Comparison of ENCODE assay signal across 18 mouse cellular contexts in genomic region chr19:25324265-25324664, GRCm38 (mm10).
DNase-seq lines count a peak whose midpoint lies in the region; ATAC-seq and TF ChIP-seq lines count a peak whose summit lies in the region.
"Had no signal": no experiment of that assay in that cellular context is flagged by ENCODE, and none has a peak within 500 bp of the region (broad histone marks: within the 10 kb centered on the region; RNA-seq: fewer than 3 reads in every experiment).

No protein-coding gene starts in this region.

- no peaks in the 10 kb centered on the region for H3K79me2 ChIP-seq in heart, adult 2 months (replicated peaks; ENCODE audit: control insufficient read depth, insufficient read depth, low read length)

- no peak for TF ChIP-seq EP300 in heart, adult 2 months (IDR thresholded peaks at IDR 0.05; ENCODE audit: insufficient read depth, low read depth, low read length)

- peak; percentile 32 for DNase-seq in heart, postnatal 4 days
- DNase-seq in heart, adult 2 months: no peak
- peak; percentile 61 for DNase-seq in left cerebral cortex, postnatal 4 days
- no peak for DNase-seq in left cerebral cortex, adult 18-20 months (ENCODE audit: low spot score in 2 of 2)
- peak; percentile 79 for DNase-seq in testis, postnatal 10 days (ENCODE audit: low spot score)
- DNase-seq in testis, postnatal 14 days (ENCODE audit: low spot score): no peak
- DNase-seq: cerebellum, adult 2 months; heart, adult 18-20 months; heart, postnatal 36 days; layer of hippocampus, postnatal 36 days; lung, postnatal 4 days; right cerebral cortex, adult 18-20 months had no signal

- H3K9me3 ChIP-seq in midbrain, embryonic 13.5 days: no peaks in the 10 kb centered on the region
- H3K9me3 ChIP-seq: forebrain, embryonic 12.5 days; limb, embryonic 15.5 days; liver, embryonic 15.5 days had no signal

- no peak overlapping the region for H3K4me2 ChIP-seq in midbrain, embryonic 13.5 days (replicated peaks)
- H3K4me2 ChIP-seq: forebrain, embryonic 12.5 days; limb, embryonic 15.5 days; liver, embryonic 15.5 days had no signal

- no peaks in the 10 kb centered on the region for H3K27me3 ChIP-seq in heart, adult 2 months (ENCODE audit: control insufficient read depth, insufficient read depth, low read length)
- no peaks in the 10 kb centered on the region for H3K27me3 ChIP-seq in midbrain, embryonic 13.5 days
- H3K27me3 ChIP-seq: forebrain, embryonic 12.5 days; limb, embryonic 15.5 days; liver, embryonic 15.5 days had no signal

- TF ChIP-seq POLR2A in heart, adult 2 months (IDR thresholded peaks at IDR 0.05; ENCODE audit: insufficient read depth, low read depth, low read length): no peak

- TF ChIP-seq CTCF in heart, adult 2 months (IDR thresholded peaks at IDR 0.05): no peak

- no peaks in the 10 kb centered on the region for H3K4me1 ChIP-seq in heart, adult 2 months (ENCODE audit: control insufficient read depth, insufficient read depth, low read length)
- 0 out of 2 replicates have a peak, but pooled peaks cover 3% of the 10 kb centered on the region for H3K4me1 ChIP-seq in midbrain, embryonic 13.5 days (replicated peaks)
- H3K4me1 ChIP-seq: liver, embryonic 15.5 days had no signal

- H3K4me3 ChIP-seq in heart, adult 2 months: no peak overlapping the region
- no peak overlapping the region for H3K4me3 ChIP-seq in midbrain, embryonic 13.5 days (replicated peaks)
- H3K4me3 ChIP-seq: forebrain, embryonic 12.5 days; layer of hippocampus, adult 2 months; limb, embryonic 15.5 days; liver, embryonic 15.5 days had no signal

- 56% methylated on average over 7 of the region's 7 CpGs for WGBS in heart, adult 2 months
- 88% methylated on average over 7 of the region's 7 CpGs for WGBS in midbrain, embryonic 13.5 days

- intact Hi-C loops in heart, adult 2 months (cut with DNase I): no loop called here
- intact Hi-C loops in left cerebral cortex, postnatal 4 days (cut with DNase I): no loop called here

- H3K9ac ChIP-seq in heart, adult 2 months (ENCODE audit: low read depth, low read length): no peak overlapping the region
- H3K9ac ChIP-seq in midbrain, embryonic 13.5 days (replicated peaks): no peak overlapping the region
- H3K9ac ChIP-seq: forebrain, embryonic 12.5 days; limb, embryonic 15.5 days; liver, embryonic 15.5 days had no signal

- no peak overlapping the region for H3K27ac ChIP-seq in heart, adult 2 months
- H3K27ac ChIP-seq in midbrain, embryonic 13.5 days: no peak overlapping the region
- H3K27ac ChIP-seq: forebrain, embryonic 12.5 days; limb, embryonic 15.5 days; liver, embryonic 15.5 days had no signal

- no peak for ATAC-seq in midbrain, embryonic 13.5 days
- ATAC-seq: intestine, postnatal 0 days had no signal

- H3K36me3 ChIP-seq in heart, adult 2 months (ENCODE audit: control insufficient read depth, insufficient read depth, low read length): no peaks in the 10 kb centered on the region
- H3K36me3 ChIP-seq in midbrain, embryonic 13.5 days: no peaks in the 10 kb centered on the region
- H3K36me3 ChIP-seq: forebrain, embryonic 12.5 days; limb, embryonic 15.5 days; liver, embryonic 15.5 days had no signal

Comparison
In these comparisons a context has a peak if more than half of its experiments do, and no peak if none do; other contexts are left out.
1. DNase-seq: peak in heart, postnatal 4 days (single experiment), left cerebral cortex, postnatal 4 days (single experiment) and testis, postnatal 10 days (single experiment); none in heart, adult 2 months (0 of 2), left cerebral cortex, adult 18-20 months (0 of 2) and testis, postnatal 14 days (single experiment).